Mouse (Mus musculus) lung, postnatal 0 days (tissue): ENCODE measurements at regions not wholly inside any gene's neighbourhood (a gene's known extent, or its start where the extent isn't known, plus 50 kb on each side); places are given as distances from the start of the nearest gene placed in this dataset.

Source experiments
- CTCF ChIP-seq: IDR thresholded peaks from 2 replicates; pipeline ENCODE4 v1.5.1; 2016; ENCODE audit warnings: antibody characterized with exemption, mild to moderate bottlenecking
- EP300 ChIP-seq: IDR thresholded peaks from 2 replicates; pipeline ENCODE4 v1.6.1; 2016; ENCODE audit warnings: antibody characterized with exemption, mild to moderate bottlenecking, control low read depth

GRCm38 (mm10) chr11:38729101-38729500 lies 1493.3 kb upstream of the Tenm2 start:
- TF ChIP-seq CTCF (no peak), EP300 (no peak)
